Mouse (Mus musculus) hindbrain, postnatal 0 days (tissue): ENCODE measurements around the gene Atxn2. TPM values are rescaled to one million over a fixed set of nuclear protein-coding genes. Genes with fewer than 3 reads are reported as not detected.
A peak's percentile ranks its signal among the peaks of the same experiment; 100 is the strongest.

Experiments used
- ATAC-seq: fragments of 200-750 bp; cut with Nextera tagmentation; 2 replicates; pipeline ENCODE4 v1.8.0; 2017; ENCODE audit warnings: mild to moderate bottlenecking, moderate TSS enrichment, moderate library complexity
- DNase-seq: peaks from one replicate; pipeline ENCODE4 v3.0.0-alpha.2; 2015; ENCODE audit warnings: low spot score
- H3K27ac ChIP-seq: fragments of 300-500 bp; sonication (generic); 2 replicates; pipeline ENCODE4 v1.5.1; 2014; ENCODE audit warnings: mild to moderate bottlenecking
- H3K27me3 ChIP-seq: fragments of 300-500 bp; sonication (generic); 2 replicates; pipeline ENCODE4 v1.6.1; 2014; ENCODE audit warnings: low read length, mixed read lengths; ENCODE audit not compliant: insufficient read depth
- H3K36me3 ChIP-seq: fragments of 300-500 bp; sonication (generic); 2 replicates; pipeline ENCODE4 v1.6.1; 2014; ENCODE audit warnings: low read length, mixed read lengths; ENCODE audit not compliant: insufficient read depth
- H3K4me1 ChIP-seq: fragments of 300-500 bp; sonication (generic); 2 replicates; pipeline ENCODE4 v1.6.1; 2014; ENCODE audit warnings: antibody characterized with exemption, low read length, mixed read lengths; ENCODE audit not compliant: insufficient read depth
- H3K4me2 ChIP-seq: fragments of 300-500 bp; sonication (generic); 2 replicates; pipeline ENCODE4 v1.6.1; 2014; ENCODE audit warnings: low read depth, mild to moderate bottlenecking, low read length, moderate library complexity, mixed read lengths
- H3K4me3 ChIP-seq: fragments of 300-500 bp; sonication (generic); 2 replicates; pipeline ENCODE4 v1.5.1; 2014; ENCODE audit warnings: low read length
- H3K9ac ChIP-seq: fragments of 300-500 bp; sonication (generic); replicated peaks from 2 replicates; pipeline ENCODE4 v1.6.1; 2014; ENCODE audit warnings: mild to moderate bottlenecking, low read length, moderate library complexity, mixed read lengths
- H3K9me3 ChIP-seq: fragments of 300-500 bp; sonication (generic); 2 replicates; pipeline ENCODE4 v1.6.1; 2016; ENCODE audit warnings: low read length, mixed read lengths
- CTCF ChIP-seq: IDR thresholded peaks from 2 replicates; pipeline ENCODE4 v1.5.1; 2016; ENCODE audit warnings: antibody characterized with exemption, control low read depth, low read depth
- WGBS: fragments of 180-500 bp; shearing (Covaris S2); extraction: QIAGEN DNeasy Blood & Tissue Kit; methylation state at CpG from one replicate; pipeline ENCODE4 v1.1.7; 2014; 5-methylcytosine and 5-hydroxymethylcytosine counted together
- polyA plus RNA-seq: library from polyadenylated mRNA; unstranded; fragments of >200 nt; fragmentation: Nextera tagmentation; extraction: Ambion mirVana; gene quantifications from 2 replicates; pipeline ENCODE4 v1.2.1, GENCODE M21; 2015
- total RNA-seq: library from RNA; depleted of rRNA; stranded (reverse); fragments of >200 nt; gene quantifications from 2 replicates; pipeline ENCODE4 v1.2.3, GENCODE M21; 2014; rRNA removed

Atxn2 gene
- total RNA-seq: 86.8 and 118 TPM in 2 replicates
- polyA plus RNA-seq: 83.5 and 85.9 TPM in 2 replicates

DNA sequence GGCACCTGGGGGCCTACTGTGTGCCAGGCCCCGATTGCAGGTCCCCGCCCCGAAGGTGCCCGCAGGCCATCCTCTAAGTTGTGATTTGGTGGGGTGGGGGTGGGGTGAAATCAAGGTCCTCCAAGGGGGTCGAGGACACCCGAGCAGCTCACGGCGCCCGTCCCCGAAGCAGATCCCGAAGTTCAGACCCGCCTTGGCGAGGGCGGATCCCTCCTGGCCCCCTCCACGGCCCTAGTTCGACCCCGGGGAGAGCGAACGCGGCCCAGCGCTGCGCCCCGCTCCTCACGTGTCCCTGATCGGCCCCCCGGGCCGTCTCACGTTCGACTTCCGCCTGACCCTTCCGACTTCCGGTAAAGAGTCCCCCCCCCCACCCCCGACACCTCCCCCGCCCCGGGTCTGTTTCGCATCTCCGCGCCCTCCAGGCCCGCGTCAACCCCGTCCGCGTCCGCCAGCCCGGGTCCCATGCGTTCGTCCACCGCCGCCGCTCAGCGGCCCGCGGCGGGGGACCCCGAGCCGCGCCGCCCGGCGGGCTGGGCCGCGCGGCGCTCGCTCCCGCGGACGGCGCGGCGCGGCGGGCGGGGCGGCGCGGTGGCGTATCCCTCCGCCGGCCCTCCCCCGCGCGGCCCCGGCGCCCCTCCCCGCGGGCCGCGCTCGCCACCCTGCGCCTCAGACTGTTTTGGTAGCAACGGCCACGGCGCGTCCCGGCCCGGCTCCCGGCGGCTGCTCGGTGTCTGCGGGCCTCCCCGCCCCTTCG lies at the start of gene Atxn2:
TSS of gene Atxn2 (plus strand) at position 164 of the 754 bp plus-strand sequence.
- ATAC-seq (peak; percentile 85), DNase-seq (peak; percentile 92)
- Histone ChIP-seq H3K27me3 (no peaks in the 10 kb centered on the region), H3K9ac (peak within 1 kb of the TSS; percentile 95), H3K36me3 (no peaks in the 10 kb centered on the region), H3K9me3 (no peaks in the 10 kb centered on the region), H3K4me3 (peak within 1 kb of the TSS; percentile 97), H3K4me1 (peaks cover 11% of the 10 kb centered on the region), H3K4me2 (peak within 1 kb of the TSS; percentile 68), H3K27ac (peak within 1 kb of the TSS; percentile 98)
- WGBS: 1% methylated on average over 59 of the region's 103 CpGs
- TF ChIP-seq CTCF: no peak

DNA sequence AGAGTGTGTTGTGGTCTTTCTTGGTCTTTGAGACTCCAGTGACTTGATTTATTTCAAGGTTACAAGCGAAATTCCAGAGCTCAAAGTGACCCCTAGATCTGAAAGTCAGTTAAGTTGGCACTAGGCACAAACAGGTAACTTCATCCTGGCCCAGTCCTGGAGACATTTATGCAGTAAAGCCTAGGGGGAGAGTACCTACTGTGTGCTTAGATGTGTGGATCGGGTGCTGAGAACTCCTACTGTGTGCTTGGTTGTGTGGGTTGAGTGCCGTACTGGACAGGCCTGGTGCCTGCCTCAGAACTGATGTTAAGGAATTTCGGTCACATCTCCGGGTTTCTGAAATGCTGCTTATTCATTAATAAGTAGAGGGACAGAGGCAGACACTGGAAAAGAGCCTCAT lies 49.6 kb upstream of the Atxn2 start:
- Histone ChIP-seq H3K27ac (no peak overlapping the region), H3K9ac (peak overlapping the region; percentile 77), H3K9me3 (no peaks in the 10 kb centered on the region), H3K4me1 (peaks cover 10% of the 10 kb centered on the region), H3K4me3 (peak overlapping the region; percentile 73), H3K36me3 (peaks cover 16% of the 10 kb centered on the region; the same call in 1 of the 2 replicates), H3K27me3 (no peaks in the 10 kb centered on the region), H3K4me2 (peak overlapping the region; percentile 83)
- TF ChIP-seq CTCF: no peak
- no peak for ATAC-seq
- DNase-seq: no peak
- WGBS: 81% methylated on average over 5 of the region's 5 CpGs

DNA sequence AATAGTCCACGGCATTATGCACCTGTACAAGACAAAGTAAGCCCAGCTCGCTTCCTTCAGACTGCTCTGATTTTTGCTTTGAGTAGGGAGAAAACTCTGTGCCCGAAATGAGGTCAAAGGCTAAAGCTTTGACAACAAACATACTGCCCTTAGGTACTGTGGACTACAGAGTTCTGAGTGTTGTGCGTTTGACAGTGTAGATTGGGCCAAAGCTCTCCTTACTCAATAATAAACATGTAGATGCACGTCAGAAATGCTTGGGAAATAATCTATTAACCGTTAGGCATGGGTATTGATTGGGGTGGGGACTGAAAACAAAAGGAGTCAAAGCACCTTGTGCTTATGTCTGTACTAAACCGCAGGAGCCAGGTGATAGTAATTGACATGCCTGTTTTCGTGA lies 47.7 kb upstream of the Atxn2 start:
- TF ChIP-seq CTCF: no peak
- ATAC-seq (no peak), DNase-seq (no peak)
- H3K9ac ChIP-seq: no peak overlapping the region
- 91% methylated on average over 8 of the region's 8 CpGs for WGBS
- no peaks in the 10 kb centered on the region for H3K9me3 ChIP-seq
- H3K4me1 ChIP-seq: peaks cover 10% of the 10 kb centered on the region
- no peak overlapping the region for H3K27ac ChIP-seq
- no peak overlapping the region for H3K4me3 ChIP-seq
- no peaks in the 10 kb centered on the region for H3K27me3 ChIP-seq
- peaks cover 22% of the 10 kb centered on the region for H3K36me3 ChIP-seq
- H3K4me2 ChIP-seq: no peak overlapping the region

DNA sequence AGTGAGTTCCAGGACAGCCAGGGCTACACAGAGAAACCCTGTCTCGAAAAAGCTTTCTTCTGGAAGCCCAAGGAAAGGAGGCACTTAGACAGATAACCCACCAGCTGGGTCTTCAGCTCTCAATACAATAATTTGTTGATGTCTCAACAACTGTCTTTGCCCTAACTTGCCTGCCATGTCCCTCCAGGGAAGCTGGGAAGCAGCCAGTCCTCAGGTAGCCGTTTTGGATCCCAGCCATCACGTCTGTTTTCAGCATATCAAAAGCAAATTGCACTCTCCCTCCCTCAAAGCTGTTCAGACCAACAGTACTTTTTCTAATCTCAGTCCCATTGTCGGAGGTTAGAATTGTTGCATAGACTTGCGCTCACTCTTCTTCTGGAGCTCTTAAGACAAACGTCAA lies 47.1 kb upstream of the Atxn2 start:
- DNase-seq (no peak), ATAC-seq (no peak)
- TF ChIP-seq CTCF: no peak
- 93% methylated on average over 6 of the region's 6 CpGs for WGBS
- Histone ChIP-seq H3K4me1 (peaks cover 10% of the 10 kb centered on the region), H3K27ac (no peak overlapping the region), H3K4me2 (no peak overlapping the region), H3K4me3 (no peak overlapping the region), H3K27me3 (no peaks in the 10 kb centered on the region), H3K9ac (no peak overlapping the region), H3K9me3 (no peaks in the 10 kb centered on the region), H3K36me3 (peaks cover 27% of the 10 kb centered on the region)

DNA sequence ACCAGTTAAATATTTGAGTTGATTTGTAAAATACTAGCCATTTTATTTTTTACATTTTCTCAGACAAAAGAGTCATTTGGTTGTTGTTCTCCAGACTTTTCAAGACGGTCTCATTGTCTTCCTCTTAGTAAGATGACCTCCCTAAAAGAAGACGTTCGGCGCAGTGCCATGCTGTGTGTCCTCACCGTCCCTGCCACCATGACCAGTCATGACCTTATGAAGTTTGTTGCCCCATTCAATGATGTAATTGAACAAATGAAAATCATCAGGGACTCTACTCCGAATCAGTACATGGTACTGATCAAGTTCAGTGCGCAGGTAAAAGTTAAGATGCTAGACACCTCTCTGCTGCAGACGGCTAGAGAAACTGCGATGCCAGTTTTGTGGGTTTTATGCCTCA lies 46.2 kb upstream of the Atxn2 start:
- Histone ChIP-seq H3K4me3 (no peak overlapping the region), H3K9ac (no peak overlapping the region), H3K27me3 (no peaks in the 10 kb centered on the region), H3K9me3 (no peaks in the 10 kb centered on the region), H3K4me2 (no peak overlapping the region), H3K4me1 (peaks cover 5% of the 10 kb centered on the region), H3K36me3 (peaks cover 27% of the 10 kb centered on the region), H3K27ac (no peak overlapping the region)
- no peak for TF ChIP-seq CTCF
- no peak for DNase-seq
- WGBS: 93% methylated on average over 9 of the region's 9 CpGs
- no peak for ATAC-seq

DNA sequence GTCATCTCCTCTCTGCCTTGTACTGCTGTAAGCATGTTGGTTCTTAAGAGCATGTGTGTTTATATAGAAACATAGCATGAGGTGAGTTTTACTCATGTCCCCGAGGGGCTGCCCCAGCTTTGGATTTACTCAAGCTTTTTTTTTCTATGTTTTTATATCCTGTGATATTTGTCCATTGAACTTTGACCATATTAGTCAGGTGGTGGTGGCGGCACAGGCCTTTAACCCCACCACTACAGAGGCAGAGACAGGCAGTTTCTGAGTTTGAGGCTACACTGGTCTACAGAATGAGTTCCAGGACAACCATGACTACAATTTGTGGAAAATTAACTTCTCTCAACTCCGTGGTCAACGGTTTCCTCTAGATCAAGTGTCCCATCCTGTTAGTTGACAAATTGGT lies 44.1 kb upstream of the Atxn2 start:
- Histone ChIP-seq H3K27ac (no peak overlapping the region), H3K36me3 (peaks cover 27% of the 10 kb centered on the region), H3K4me3 (no peak overlapping the region), H3K27me3 (no peaks in the 10 kb centered on the region), H3K4me1 (no peaks in the 10 kb centered on the region), H3K9ac (no peak overlapping the region), H3K9me3 (no peaks in the 10 kb centered on the region), H3K4me2 (no peak overlapping the region)
- 91% methylated on average over 4 of the region's 4 CpGs for WGBS
- no peak for DNase-seq
- ATAC-seq: no peak
- TF ChIP-seq CTCF: no peak

DNA sequence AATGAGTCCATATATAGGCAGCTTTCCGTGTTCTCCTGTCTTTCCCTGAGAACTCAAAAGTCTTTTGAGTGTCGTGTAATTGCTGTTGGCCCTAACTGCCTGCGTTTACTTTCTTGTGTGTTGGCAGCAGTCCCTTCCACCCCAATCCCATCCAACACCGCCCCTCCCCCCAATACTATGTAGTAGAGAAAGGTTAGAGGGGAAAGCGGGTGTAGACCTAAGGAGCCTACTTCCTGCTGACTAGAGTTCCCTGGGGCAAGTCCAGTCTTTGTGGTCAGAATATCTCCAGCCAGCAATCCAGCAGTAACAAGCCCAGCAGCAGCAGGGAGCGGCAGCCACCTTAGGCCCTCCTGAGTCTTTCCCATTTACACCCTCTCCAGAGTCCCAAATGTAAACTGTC lies 42.7 kb upstream of the Atxn2 start:
- DNase-seq (no peak), ATAC-seq (no peak)
- WGBS: 70% methylated on average over 6 of the region's 6 CpGs
- Histone ChIP-seq H3K4me1 (no peaks in the 10 kb centered on the region), H3K4me3 (no peak overlapping the region), H3K9me3 (no peaks in the 10 kb centered on the region), H3K4me2 (no peak overlapping the region), H3K36me3 (peaks cover 23% of the 10 kb centered on the region), H3K27me3 (no peaks in the 10 kb centered on the region), H3K9ac (no peak overlapping the region), H3K27ac (no peak overlapping the region)
- no peak for TF ChIP-seq CTCF
